Mouse (Mus musculus): Measurements from ENCODE around the gene Satb1.

GRCm38 (mm10) chr17:51806124-51806960 lies 26.7 kb downstream of the Satb1 start:
- TF ChIP-seq CTCF (IDR thresholded peaks at IDR 0.05; ENCODE audit: extremely low read depth, insufficient read depth, insufficient read length, insufficient replicate concordance) (no peak), POLR2A (IDR thresholded peaks at IDR 0.05; ENCODE audit: low read depth, low read length) (no peak)
